Mouse (Mus musculus): ENCODE results near the gene Hmcn2. TPM values are rescaled to one million over a fixed set of nuclear protein-coding genes. Genes with fewer than 3 reads are reported as not detected.
A peak's percentile ranks its signal among the peaks of the same experiment; 100 is the strongest.

The Hmcn2 gene
- polyA plus RNA-seq, 1 experiment from 2014 or later = 1.0 TPM

DNA sequence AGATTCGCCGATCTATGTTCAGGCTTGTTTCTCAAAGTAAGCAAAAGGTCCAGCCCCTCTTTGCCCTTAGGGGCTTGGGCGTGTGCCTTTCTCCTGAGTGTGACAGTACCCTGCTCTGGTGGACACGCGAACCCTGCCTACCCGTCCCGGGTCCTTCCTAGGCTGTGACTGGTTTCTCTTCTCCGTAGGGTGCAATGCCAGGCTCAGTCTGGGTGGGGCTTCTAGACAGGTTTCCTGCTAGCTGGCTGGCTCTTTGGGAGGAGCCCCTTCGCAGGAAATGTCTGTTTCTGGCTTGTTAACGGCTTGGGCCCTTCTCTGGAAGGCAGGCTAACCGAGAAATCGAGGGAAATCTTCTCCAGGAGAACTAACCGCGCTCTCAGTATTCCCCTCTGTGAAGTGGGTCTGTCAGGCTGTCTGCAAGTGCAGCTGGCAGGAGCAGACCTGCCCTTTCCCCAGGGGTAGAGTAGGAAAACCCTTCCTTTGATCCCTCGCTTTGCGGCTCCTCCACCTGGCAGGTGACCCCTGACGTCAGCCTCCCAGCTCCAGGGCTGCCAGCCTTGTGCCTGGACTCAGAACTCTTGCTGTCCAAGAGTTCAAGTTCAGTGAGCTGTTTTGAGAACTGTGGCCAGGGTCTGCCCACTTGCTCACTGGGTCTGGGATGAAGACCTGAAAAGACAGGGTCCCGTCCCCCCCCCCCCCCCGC is 156.6 kb downstream of the Hmcn2 start:
- ATAC-seq (replicated peaks; ENCODE audit: low FRiP score, low read depth) (no peak), DNase-seq (ENCODE audit: low spot score) (no peak)
- Histone ChIP-seq H3K9ac (ENCODE audit: low read depth, low read length) (peak overlapping the region; percentile 64), H3K4me3 (replicated peaks; ENCODE audit: low read depth, low read length) (peak overlapping the region; percentile 43), H3K36me3 (ENCODE audit: insufficient read depth, low read length) (no peaks in the 10 kb centered on the region), H3K27ac (peak overlapping the region; percentile 70), H3K27me3 (ENCODE audit: insufficient read depth, low read length) (no peaks in the 10 kb centered on the region), H3K4me1 (replicated peaks; ENCODE audit: insufficient read depth, low read length) (peaks cover 13% of the 10 kb centered on the region; the same call in 1 of the 2 replicates), H3K4me2 (ENCODE audit: low read length) (peak overlapping the region; percentile 88), H3K9me3 (replicated peaks; ENCODE audit: low read length) (no peaks in the 10 kb centered on the region)
- TF ChIP-seq CTCF (IDR thresholded peaks at IDR 0.05; ENCODE audit: low read depth) = no peak
- WGBS = 7% methylated on average over 18 of the region's 19 CpGs

DNA sequence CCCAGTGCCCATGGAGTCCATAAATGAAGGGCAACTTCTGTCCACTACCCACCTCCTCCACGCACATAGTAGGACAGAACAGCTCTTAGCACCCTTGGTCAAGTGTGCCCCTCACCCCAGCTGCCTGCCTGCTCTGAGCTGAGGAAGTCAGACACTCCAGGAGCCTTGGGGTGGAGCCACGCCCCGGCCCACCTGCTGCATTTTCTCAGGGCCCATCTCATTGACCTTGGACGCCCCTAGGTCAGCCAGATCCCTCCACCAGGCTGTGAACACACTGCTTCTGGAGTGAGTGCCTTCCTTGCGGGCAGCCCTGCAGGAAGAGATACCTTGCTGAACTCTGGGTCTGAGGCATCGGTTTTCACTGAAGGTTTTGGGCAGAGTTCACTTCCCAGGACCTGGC is 157.4 kb downstream of the Hmcn2 start:
- no peak for DNase-seq (ENCODE audit: low spot score)
- Histone ChIP-seq H3K4me3 (replicated peaks; ENCODE audit: low read depth, low read length) (0 out of 2 replicates have a peak overlapping the region, but pooled peaks have one; percentile 43), H3K27me3 (ENCODE audit: insufficient read depth, low read length) (no peaks in the 10 kb centered on the region), H3K36me3 (ENCODE audit: insufficient read depth, low read length) (no peaks in the 10 kb centered on the region), H3K9me3 (replicated peaks; ENCODE audit: low read length) (no peaks in the 10 kb centered on the region), H3K9ac (ENCODE audit: low read depth, low read length) (peak overlapping the region; percentile 28; the same call in 1 of the 2 replicates), H3K4me2 (ENCODE audit: low read length) (peak overlapping the region; percentile 88; the same call in 1 of the 2 replicates), H3K4me1 (replicated peaks; ENCODE audit: insufficient read depth, low read length) (peaks cover 13% of the 10 kb centered on the region; the same call in 1 of the 2 replicates), H3K27ac (peak overlapping the region; percentile 8; the same call in 1 of the 2 replicates)
- TF ChIP-seq CTCF (IDR thresholded peaks at IDR 0.05; ENCODE audit: low read depth) = no peak
- 51% methylated on average over 6 of the region's 6 CpGs for WGBS
- no peak for ATAC-seq (replicated peaks; ENCODE audit: low FRiP score, low read depth)

DNA sequence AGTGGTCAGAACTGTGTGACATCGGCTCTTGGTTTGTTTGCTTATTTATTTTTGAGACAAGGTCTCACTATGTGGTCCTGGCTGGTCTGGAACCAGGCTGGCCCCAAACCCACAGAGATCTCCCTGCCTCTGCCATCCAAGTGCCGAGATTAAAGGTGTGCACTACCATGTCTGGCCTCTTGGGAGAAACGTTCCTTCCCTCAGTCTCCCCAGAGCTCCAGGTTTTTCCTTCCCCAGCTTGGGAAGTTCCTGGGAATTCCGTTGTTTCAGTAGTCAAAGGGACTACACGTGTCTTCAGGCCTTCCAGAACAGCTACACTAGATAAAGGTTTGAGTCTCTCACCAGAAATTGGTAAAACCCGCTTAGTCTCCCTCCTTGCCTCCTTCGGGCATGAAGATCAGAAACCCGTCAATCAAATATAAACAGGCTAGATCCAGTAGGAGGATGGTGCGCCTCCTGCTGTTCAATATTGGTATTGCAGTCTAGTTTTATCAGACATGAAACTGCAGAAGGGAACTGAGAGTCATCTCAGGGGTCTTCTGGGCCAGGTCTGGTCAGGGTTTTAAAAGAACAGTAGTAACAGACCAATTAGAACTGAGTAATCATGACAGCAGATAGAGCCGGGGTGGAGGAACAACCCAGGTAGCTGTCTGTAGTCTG is 158.3 kb downstream of the Hmcn2 start:
- ATAC-seq (replicated peaks; ENCODE audit: low FRiP score, low read depth) = no peak
- Histone ChIP-seq H3K27ac (no peak overlapping the region), H3K9ac (ENCODE audit: low read depth, low read length) (no peak overlapping the region), H3K4me2 (ENCODE audit: low read length) (0 out of 2 replicates have a peak overlapping the region, but pooled peaks have one; percentile 0), H3K4me1 (replicated peaks; ENCODE audit: insufficient read depth, low read length) (peaks cover 13% of the 10 kb centered on the region; the same call in 1 of the 2 replicates), H3K9me3 (replicated peaks; ENCODE audit: low read length) (no peaks in the 10 kb centered on the region), H3K36me3 (ENCODE audit: insufficient read depth, low read length) (no peaks in the 10 kb centered on the region), H3K27me3 (ENCODE audit: insufficient read depth, low read length) (no peaks in the 10 kb centered on the region), H3K4me3 (replicated peaks; ENCODE audit: low read depth, low read length) (no peak overlapping the region)
- TF ChIP-seq CTCF (IDR thresholded peaks at IDR 0.05; ENCODE audit: low read depth) = peak; percentile 84
- peak; percentile 43 for DNase-seq (ENCODE audit: low spot score)
- WGBS = 49% methylated on average over 10 of the region's 10 CpGs

DNA sequence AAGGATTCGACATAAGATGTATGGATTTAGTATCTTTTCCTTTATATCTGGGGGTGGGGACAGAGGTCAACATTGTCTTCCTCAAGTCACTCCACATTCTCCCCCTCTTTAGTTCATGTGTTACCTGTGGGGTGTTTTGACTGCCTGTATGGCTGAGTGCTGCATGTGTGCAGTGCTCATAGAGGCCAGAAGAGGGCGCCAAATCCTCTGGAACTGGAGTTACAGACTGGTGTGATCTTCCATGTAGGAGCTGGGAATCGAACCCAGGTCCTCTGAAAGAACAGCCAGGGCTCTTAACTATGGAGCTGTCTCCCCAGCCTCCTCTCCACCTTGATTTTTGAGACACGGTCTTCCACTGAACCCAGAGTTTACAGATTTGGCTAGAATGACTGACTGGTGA is 159.7 kb downstream of the Hmcn2 start:
- TF ChIP-seq CTCF (IDR thresholded peaks at IDR 0.05; ENCODE audit: low read depth) = peak; percentile 58
- ATAC-seq (replicated peaks; ENCODE audit: low FRiP score, low read depth) (no peak), DNase-seq (ENCODE audit: low spot score) (no peak)
- Histone ChIP-seq H3K4me1 (replicated peaks; ENCODE audit: insufficient read depth, low read length) (peaks cover 13% of the 10 kb centered on the region; the same call in 1 of the 2 replicates), H3K4me3 (replicated peaks; ENCODE audit: low read depth, low read length) (no peak overlapping the region), H3K4me2 (ENCODE audit: low read length) (no peak overlapping the region), H3K9me3 (replicated peaks; ENCODE audit: low read length) (no peaks in the 10 kb centered on the region), H3K36me3 (ENCODE audit: insufficient read depth, low read length) (no peaks in the 10 kb centered on the region), H3K27me3 (ENCODE audit: insufficient read depth, low read length) (no peaks in the 10 kb centered on the region), H3K27ac (no peak overlapping the region), H3K9ac (ENCODE audit: low read depth, low read length) (no peak overlapping the region)
- 71% methylated on average over 4 of the region's 4 CpGs for WGBS

DNA sequence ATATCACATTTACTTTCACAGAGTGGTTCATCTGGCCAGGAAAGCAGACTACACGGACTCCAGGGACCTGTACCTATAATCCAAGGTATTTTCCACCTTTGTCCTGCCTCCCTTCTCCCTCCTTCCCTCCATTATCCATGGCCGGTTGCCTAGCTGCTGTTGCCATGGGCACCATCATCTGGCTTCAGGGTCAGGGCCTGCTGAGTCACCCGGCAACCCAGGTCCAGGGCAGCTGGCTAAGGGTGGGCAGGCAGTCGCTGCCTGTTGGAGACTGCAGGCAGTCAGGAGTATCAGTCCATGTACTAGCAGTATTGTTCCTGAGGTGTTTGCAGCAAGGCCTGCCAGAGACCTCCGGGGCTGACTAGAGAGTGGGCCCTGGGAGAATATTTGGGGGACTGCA is 160.5 kb downstream of the Hmcn2 start:
- no peak overlapping the region for H3K4me3 ChIP-seq (replicated peaks; ENCODE audit: low read depth, low read length)
- no peaks in the 10 kb centered on the region for H3K27me3 ChIP-seq (ENCODE audit: insufficient read depth, low read length)
- TF ChIP-seq CTCF (IDR thresholded peaks at IDR 0.05; ENCODE audit: low read depth) = no peak
- no peak overlapping the region for H3K4me2 ChIP-seq (ENCODE audit: low read length)
- WGBS = 68% methylated on average over 5 of the region's 5 CpGs
- 0 out of 2 replicates have a peak, but pooled peaks cover 5% of the 10 kb centered on the region for H3K36me3 ChIP-seq (ENCODE audit: insufficient read depth, low read length)
- DNase-seq (ENCODE audit: low spot score) (no peak), ATAC-seq (replicated peaks; ENCODE audit: low FRiP score, low read depth) (no peak)
- no peak overlapping the region for H3K27ac ChIP-seq
- H3K9me3 ChIP-seq (replicated peaks; ENCODE audit: low read length) = no peaks in the 10 kb centered on the region
- H3K9ac ChIP-seq (ENCODE audit: low read depth, low read length) = no peak overlapping the region
- H3K4me1 ChIP-seq (replicated peaks; ENCODE audit: insufficient read depth, low read length) = peaks cover 13% of the 10 kb centered on the region; the same call in 1 of the 2 replicates

DNA sequence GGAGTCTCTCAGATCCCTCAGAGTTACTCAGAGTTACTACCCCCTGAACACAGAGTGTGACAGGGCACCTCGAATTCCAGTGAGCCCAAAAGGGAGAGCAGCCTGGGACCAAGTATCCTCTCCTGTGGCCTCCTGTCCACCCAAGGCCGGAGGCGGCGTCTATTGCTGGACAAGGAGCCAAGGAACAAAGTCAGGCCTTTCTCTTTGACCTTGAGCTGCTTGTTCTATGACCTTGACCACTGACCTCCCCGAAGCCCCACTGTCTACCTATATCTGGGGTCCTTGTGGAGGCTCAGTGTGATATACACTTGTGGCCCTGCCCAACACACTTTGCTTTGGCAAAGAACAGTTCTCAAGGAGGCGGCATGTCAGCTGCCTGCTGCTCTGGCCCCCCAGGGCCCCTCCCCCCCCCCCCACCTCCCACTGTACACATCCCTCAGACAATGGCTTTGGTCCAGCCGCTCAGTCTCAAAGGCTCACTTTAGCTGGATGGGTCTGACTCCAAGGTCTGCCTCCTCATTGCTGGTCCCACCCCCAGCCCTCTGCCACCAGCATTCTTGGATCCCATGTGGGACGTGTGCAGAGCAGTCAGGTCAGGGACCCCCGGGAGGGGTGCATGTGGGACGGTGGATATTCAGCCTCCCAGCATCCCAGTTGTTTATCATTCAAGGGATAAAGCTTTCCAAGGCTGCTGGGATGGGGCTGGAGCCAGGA is 162.0 kb downstream of the Hmcn2 start:
- H3K27ac ChIP-seq = no peak overlapping the region
- H3K4me1 ChIP-seq (replicated peaks; ENCODE audit: insufficient read depth, low read length) = no peaks in the 10 kb centered on the region
- TF ChIP-seq CTCF (IDR thresholded peaks at IDR 0.05; ENCODE audit: low read depth) = no peak
- DNase-seq (ENCODE audit: low spot score) = no peak
- H3K36me3 ChIP-seq (ENCODE audit: insufficient read depth, low read length) = 0 out of 2 replicates have a peak, but pooled peaks cover 5% of the 10 kb centered on the region
- no peaks in the 10 kb centered on the region for H3K9me3 ChIP-seq (replicated peaks; ENCODE audit: low read length)
- 64% methylated on average over 10 of the region's 10 CpGs for WGBS
- no peak for ATAC-seq (replicated peaks; ENCODE audit: low FRiP score, low read depth)
- no peak overlapping the region for H3K9ac ChIP-seq (ENCODE audit: low read depth, low read length)
- no peak overlapping the region for H3K4me2 ChIP-seq (ENCODE audit: low read length)
- H3K27me3 ChIP-seq (ENCODE audit: insufficient read depth, low read length) = no peaks in the 10 kb centered on the region
- no peak overlapping the region for H3K4me3 ChIP-seq (replicated peaks; ENCODE audit: low read depth, low read length)
